Mouse (Mus musculus): Measurements from ENCODE around the gene Gm49394. TPM values are rescaled to one million over a fixed set of nuclear protein-coding genes. Genes with fewer than 3 reads are reported as not detected.

Gm49394 gene
- polyA plus RNA-seq, 1 experiment from 2014 or later: not detected

DNA sequence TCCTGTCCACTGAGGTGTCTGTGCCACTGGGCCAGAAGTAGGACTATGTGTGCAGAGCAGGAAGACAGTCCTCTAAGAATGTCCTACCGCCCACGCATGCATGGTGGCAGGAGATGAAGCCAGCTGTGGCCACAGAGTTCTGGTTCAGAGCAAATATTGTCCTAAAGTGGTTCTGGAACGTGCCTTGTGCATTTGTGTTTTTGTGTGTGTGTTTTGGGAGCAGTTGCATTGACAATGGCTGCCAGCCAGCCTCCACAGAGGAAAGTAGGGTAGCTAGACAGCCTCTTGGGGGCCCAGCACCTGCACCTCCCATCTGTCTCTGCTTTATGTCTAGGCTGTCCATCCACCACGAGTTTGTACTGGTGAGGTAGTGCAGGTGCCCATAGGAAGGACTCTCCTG lies 47.6 kb downstream of the Gm49394 start:
- Histone ChIP-seq H3K9me3 (replicated peaks) (no peaks in the 10 kb centered on the region), H3K4me1 (replicated peaks) (no peaks in the 10 kb centered on the region), H3K4me2 (no peak overlapping the region), H3K9ac (no peak overlapping the region), H3K27me3 (no peaks in the 10 kb centered on the region), H3K4me3 (replicated peaks) (no peak overlapping the region), H3K27ac (no peak overlapping the region), H3K36me3 (no peaks in the 10 kb centered on the region)
- DNase-seq: no peak
- WGBS (ENCODE audit: insufficient replicate concordance): 59% methylated on average over 4 of the region's 4 CpGs
- no peak for ATAC-seq (ENCODE audit: low read depth)

DNA sequence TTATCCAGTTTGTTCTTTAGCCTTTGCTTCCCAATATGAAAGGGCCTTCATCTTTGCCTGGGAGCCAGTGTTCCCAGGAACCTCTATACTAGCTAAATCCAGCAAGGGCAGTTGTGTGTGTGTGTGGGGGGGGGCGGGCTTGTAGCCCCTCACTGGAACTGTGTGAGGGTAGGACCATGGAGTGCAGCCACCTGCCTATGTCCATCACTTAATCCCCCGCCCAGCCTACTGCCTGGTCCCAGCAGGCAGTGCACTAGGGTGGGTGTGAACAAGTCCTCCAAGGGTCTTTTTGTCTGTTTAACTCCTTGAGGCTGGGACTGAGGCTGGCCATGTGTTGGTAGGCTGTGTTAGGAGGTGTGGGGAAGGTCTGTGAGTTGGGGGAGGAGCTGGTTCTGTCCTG lies 56.7 kb downstream of the Gm49394 start:
- H3K4me1 ChIP-seq (replicated peaks): peaks cover 30% of the 10 kb centered on the region
- WGBS (ENCODE audit: insufficient replicate concordance): 47% methylated on average over 2 of the region's 2 CpGs
- H3K4me2 ChIP-seq: no peak overlapping the region
- H3K9me3 ChIP-seq (replicated peaks): no peaks in the 10 kb centered on the region
- no peak overlapping the region for H3K27ac ChIP-seq
- H3K36me3 ChIP-seq: no peaks in the 10 kb centered on the region
- H3K9ac ChIP-seq: no peak overlapping the region
- ATAC-seq (ENCODE audit: low read depth) (no peak), DNase-seq (no peak)
- H3K4me3 ChIP-seq (replicated peaks): no peak overlapping the region
- peaks cover 4% of the 10 kb centered on the region for H3K27me3 ChIP-seq

- peak; percentile 97 for ATAC-seq (ENCODE audit: low read depth)
- peak overlapping the region; percentile 62 for H3K9ac ChIP-seq
Observed at GRCm38 (mm10) chr7:142610627-142611406, 58.9 kb downstream of the Gm49394 start.

GRCm38 (mm10) chr7:142600921-142601320 lies 68.8 kb downstream of the Gm49394 start:
- no peak overlapping the region for H3K27ac ChIP-seq
- H3K9ac ChIP-seq: no peak overlapping the region
- no peaks in the 10 kb centered on the region for H3K4me1 ChIP-seq (replicated peaks)
- no peaks in the 10 kb centered on the region for H3K36me3 ChIP-seq
- DNase-seq (no peak), ATAC-seq (ENCODE audit: low read depth) (no peak)
- no peaks in the 10 kb centered on the region for H3K9me3 ChIP-seq (replicated peaks)
- no peaks in the 10 kb centered on the region; the same call in 1 of the 2 replicates for H3K27me3 ChIP-seq
- H3K4me3 ChIP-seq (replicated peaks): no peak overlapping the region
- H3K4me2 ChIP-seq: no peak overlapping the region
- WGBS (ENCODE audit: insufficient replicate concordance): 60% methylated on average over 2 of the region's 2 CpGs

More at GRCm38 (mm10) chr7:142610627-142611406, 58.9 kb downstream of the Gm49394 start:
- H3K4me2 ChIP-seq: peak overlapping the region; percentile 58
- H3K27me3 ChIP-seq: peaks cover 4% of the 10 kb centered on the region
- no peaks in the 10 kb centered on the region for H3K9me3 ChIP-seq (replicated peaks)
- H3K4me3 ChIP-seq (replicated peaks): peak overlapping the region; percentile 22; the same call in 1 of the 2 replicates
- WGBS (ENCODE audit: insufficient replicate concordance): under 1% methylated on average over 12 of the region's 12 CpGs
- peak overlapping the region; percentile 72 for H3K27ac ChIP-seq
- H3K4me1 ChIP-seq (replicated peaks): peaks cover 30% of the 10 kb centered on the region
- H3K36me3 ChIP-seq: no peaks in the 10 kb centered on the region
- peak; percentile 82 for DNase-seq

MicroRNAs encoded within 50 kb of the gene (microRNA counts, 519-probe panel; counts per million panel counts)
- 114 counts per million for microRNA mmu-miR-483

Small RNAs within 50 kb of the gene (microRNA-seq; reads per million reads assigned to microRNA genes)
- 3,497 reads per million, percentile 86 among the genes with 10 or more reads in this experiment for gene Mir483

Other genes with a start within 250 kb of the Gm49394 start
- gene Syt8, start 235.1 kb downstream of the Gm49394 start, polyA plus RNA-seq (2015; fragmentation: Nextera tagmentation; extraction: Ambion mirVana): not detected in 2 replicates
- gene Tnni2, start 228.1 kb downstream of the Gm49394 start, polyA plus RNA-seq (2015; fragmentation: Nextera tagmentation; extraction: Ambion mirVana): 3.4 and 4.3 TPM in 2 replicates
- 14.2 and 15.5 TPM in 2 replicates for gene Lsp1, start 209.1 kb downstream of the Gm49394 start, polyA plus RNA-seq (2015; fragmentation: Nextera tagmentation; extraction: Ambion mirVana)
- 1.6 and 2.6 TPM in 2 replicates for gene Tnnt3, start 171.1 kb downstream of the Gm49394 start, polyA plus RNA-seq (2015; fragmentation: Nextera tagmentation; extraction: Ambion mirVana)
- gene Mrpl23, start 137.3 kb downstream of the Gm49394 start, polyA plus RNA-seq (2015; fragmentation: Nextera tagmentation; extraction: Ambion mirVana): 11.3 and 12.2 TPM in 2 replicates
- 369 and 378 TPM in 2 replicates for gene Igf2, start 3.1 kb downstream of the Gm49394 start, polyA plus RNA-seq (2015; fragmentation: Nextera tagmentation; extraction: Ambion mirVana)
- 0.46 TPM in 1 of 2 replicates, not detected in the other for gene Ins2, start 73.4 kb upstream of the Gm49394 start, polyA plus RNA-seq (2015; fragmentation: Nextera tagmentation; extraction: Ambion mirVana)